Mouse (Mus musculus) liver, embryonic 14.5 days (tissue): Measurements from ENCODE around the gene Mfsd4b5. TPM values are rescaled to one million over a fixed set of nuclear protein-coding genes. Genes with fewer than 3 reads are reported as not detected.
A peak's percentile ranks its signal among the peaks of the same experiment; 100 is the strongest.

Experiments used
- ATAC-seq: fragments of 200-750 bp; cut with Nextera tagmentation; 2 replicates; pipeline ENCODE4 v1.8.0; 2017; ENCODE audit warnings: moderate number of reproducible peaks, mild to moderate bottlenecking, moderate library complexity; ENCODE audit not compliant: insufficient read depth
- DNase-seq, 3 experiments: peaks; one replicate each; pipeline ENCODE4 v3.0.0-alpha.2; 2012 to 2013; ENCODE audit warnings: low read depth in 3 of 3, low spot score in 3 of 3
- H3K27ac ChIP-seq: fragments of 300-500 bp; sonication (generic); 2 replicates; pipeline ENCODE4 v1.5.1; 2014; ENCODE audit warnings: moderate library complexity, mild to moderate bottlenecking, control low read depth, inconsistent platforms
- H3K27me3 ChIP-seq: fragments of 300-500 bp; sonication (generic); 2 replicates; pipeline ENCODE4 v1.6.1; 2014; ENCODE audit warnings: mild to moderate bottlenecking, low read length, moderate library complexity; ENCODE audit not compliant: control insufficient read depth, insufficient read depth
- H3K36me3 ChIP-seq: fragments of 300-500 bp; sonication (generic); replicated peaks from 2 replicates; pipeline ENCODE4 v1.6.1; 2014; ENCODE audit warnings: low read depth; ENCODE audit not compliant: control insufficient read depth, insufficient read depth
- H3K4me1 ChIP-seq, 2 experiments: fragments of 200-500 bp in 1 of 2; fragments of 300-500 bp in 1 of 2; sonication (generic) in 1 of 2; replicated peaks; 2 replicates each; pipeline ENCODE4 v1.6.1; 2012 to 2014; ENCODE audit warnings: antibody characterized with exemption in 1 of 2, inconsistent platforms in 1 of 2, low read length in 1 of 2; ENCODE audit not compliant: control insufficient read depth in 2 of 2, insufficient read depth in 2 of 2
- H3K4me2 ChIP-seq: fragments of 300-500 bp; sonication (generic); 2 replicates; pipeline ENCODE4 v1.6.1; 2014; ENCODE audit warnings: low read depth, mild to moderate bottlenecking, control low read depth, moderate library complexity
- H3K4me3 ChIP-seq, 2 experiments: fragments of 200-500 bp in 1 of 2; fragments of 300-500 bp in 1 of 2; sonication (generic) in 1 of 2; 2 replicates each; pipeline ENCODE4 v1.5.1; 2012 to 2014; ENCODE audit warnings: low read depth in 2 of 2, low read length in 2 of 2, mild to moderate bottlenecking in 2 of 2, control low read depth in 1 of 2, inconsistent platforms in 1 of 2, moderate library complexity in 1 of 2; ENCODE audit not compliant: insufficient read depth in 1 of 2
- H3K9ac ChIP-seq: fragments of 300-500 bp; sonication (generic); replicated peaks from 2 replicates; pipeline ENCODE4 v1.6.1; 2014; ENCODE audit warnings: mild to moderate bottlenecking, control low read depth, moderate library complexity
- H3K9me3 ChIP-seq: fragments of 300-500 bp; sonication (generic); 2 replicates; pipeline ENCODE4 v1.6.1; 2016; ENCODE audit warnings: low read length, mixed read lengths; ENCODE audit not compliant: control insufficient read depth
- CTCF ChIP-seq: IDR thresholded peaks from 2 replicates; pipeline ENCODE4 v1.5.1; 2016; ENCODE audit warnings: antibody characterized with exemption, low read depth, control low read depth
- EP300 ChIP-seq: IDR thresholded peaks from 2 replicates; pipeline ENCODE4 v1.6.1; 2016; ENCODE audit warnings: antibody characterized with exemption, low read depth
- WGBS: fragments of 180-500 bp; shearing (Covaris S2); extraction: QIAGEN DNeasy Blood & Tissue Kit; methylation state at CpG from one replicate; pipeline ENCODE4 v1.1.7; 2014; ENCODE audit not compliant: insufficient replicate concordance; 5-methylcytosine and 5-hydroxymethylcytosine counted together
- polyA plus RNA-seq, 2 experiments: library from polyadenylated mRNA; depleted of rRNA in 1 of 2; stranded (reverse) in 1 of 2; unstranded in 1 of 2; fragments of >200 nt; fragmentation: Nextera tagmentation in 1 of 2; extraction: Ambion mirVana in 1 of 2; gene quantifications; 2 replicates each; pipeline versions ENCODE4 v1.2.1 to v1.2.3; 2012 to 2014

The Mfsd4b5 gene
- polyA plus RNA-seq, 2 experiments: 0.04 to 0.15 TPM

- peak overlapping the region; percentile 59; the same call in 1 of the 2 replicates for H3K4me2 ChIP-seq
- H3K27ac ChIP-seq: no peak overlapping the region
- no peaks in the 10 kb centered on the region for H3K36me3 ChIP-seq
- H3K4me3 ChIP-seq: no peak overlapping the region
- ATAC-seq: peak; percentile 50
- H3K27me3 ChIP-seq: no peaks in the 10 kb centered on the region
- TF ChIP-seq EP300 (no peak), CTCF (no peak)
- DNase-seq: no peak
- 36% methylated on average over 11 of the region's 11 CpGs for WGBS
- H3K9ac ChIP-seq: no peak overlapping the region
- no peaks in the 10 kb centered on the region for H3K9me3 ChIP-seq
- peaks cover 0 to 4% of the 10 kb centered on the region in 2 experiments; a peak in 2 of 4 replicates for H3K4me1 ChIP-seq
Measured at GRCm38 (mm10) chr10:39960441-39960822, 26.0 kb downstream of the Mfsd4b5 start.

DNA sequence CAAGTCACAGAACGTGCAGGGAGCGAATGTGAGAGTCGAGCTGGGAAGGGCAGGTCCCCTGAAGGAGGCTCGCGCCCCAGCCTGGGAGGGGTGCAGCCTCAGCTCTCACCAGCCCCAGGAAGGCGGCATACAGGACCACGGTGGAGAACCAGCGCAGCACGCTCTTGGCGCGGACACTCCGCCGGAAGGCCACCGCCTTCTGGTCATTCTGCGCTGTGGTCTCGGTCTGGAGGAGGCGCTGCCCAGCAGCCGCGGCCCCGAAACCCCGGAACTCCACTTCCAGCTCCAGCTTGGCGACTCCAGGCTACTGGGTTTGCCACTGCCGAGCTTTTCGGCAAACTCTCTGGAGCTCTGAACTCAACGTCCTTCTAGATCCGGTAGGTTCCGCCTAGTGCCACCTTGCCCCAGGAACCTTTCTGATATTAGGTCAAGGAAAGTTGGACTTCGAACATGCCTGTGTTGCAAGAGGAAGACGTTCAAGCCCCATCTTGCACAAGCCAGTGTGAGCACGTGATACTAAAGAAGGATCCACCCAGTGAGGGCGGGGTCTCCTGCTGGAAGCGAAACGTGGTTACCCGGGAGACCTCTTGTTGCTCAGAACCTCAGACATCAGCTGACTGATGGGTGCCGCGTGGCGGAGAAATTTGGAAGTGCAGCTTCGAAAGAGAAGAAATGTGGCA, 26.5 kb downstream of the Mfsd4b5 start, which contains the start of gene Mfsd4b3:
TSS of gene Mfsd4b3 (minus strand) at position 393 of the 680 bp plus-strand sequence.
- Histone ChIP-seq H3K4me2 (peak within 1 kb of the TSS; percentile 59), H3K27me3 (no peaks in the 10 kb centered on the region), H3K36me3 (no peaks in the 10 kb centered on the region), H3K4me1 (peaks cover 0 to 4% of the 10 kb centered on the region in 2 experiments; a peak in 2 of 4 replicates), H3K9me3 (no peaks in the 10 kb centered on the region), H3K9ac (peak within 1 kb of the TSS; percentile 45; the same call in 1 of the 2 replicates), H3K27ac (no peak within 1 kb of the TSS), H3K4me3 (peak within 1 kb of the TSS; percentile 43 to 60)
- peak; percentile 85 for TF ChIP-seq CTCF
- TF ChIP-seq EP300: no peak
- ATAC-seq: peak; percentile 93
- WGBS: 1% methylated on average over 38 of the region's 38 CpGs
- peak; percentile 85 to 86 (median 85) for DNase-seq

GRCm38 (mm10) chr10:39958266-39958665, 28.2 kb downstream of the Mfsd4b5 start:
- H3K36me3 ChIP-seq: no peaks in the 10 kb centered on the region
- TF ChIP-seq EP300 (no peak), CTCF (peak; percentile 23; the same call in 1 of the 2 replicates)
- 55% methylated on average over 4 of the region's 4 CpGs for WGBS
- no peaks in the 10 kb centered on the region for H3K9me3 ChIP-seq
- no peak overlapping the region for H3K27ac ChIP-seq
- H3K4me2 ChIP-seq: no peak overlapping the region
- H3K4me3 ChIP-seq: no peak overlapping the region
- peaks cover 0 to 4% of the 10 kb centered on the region in 2 experiments; a peak in 2 of 4 replicates for H3K4me1 ChIP-seq
- no peak overlapping the region for H3K9ac ChIP-seq
- DNase-seq: no peak
- no peaks in the 10 kb centered on the region for H3K27me3 ChIP-seq
- no peak for ATAC-seq

DNA sequence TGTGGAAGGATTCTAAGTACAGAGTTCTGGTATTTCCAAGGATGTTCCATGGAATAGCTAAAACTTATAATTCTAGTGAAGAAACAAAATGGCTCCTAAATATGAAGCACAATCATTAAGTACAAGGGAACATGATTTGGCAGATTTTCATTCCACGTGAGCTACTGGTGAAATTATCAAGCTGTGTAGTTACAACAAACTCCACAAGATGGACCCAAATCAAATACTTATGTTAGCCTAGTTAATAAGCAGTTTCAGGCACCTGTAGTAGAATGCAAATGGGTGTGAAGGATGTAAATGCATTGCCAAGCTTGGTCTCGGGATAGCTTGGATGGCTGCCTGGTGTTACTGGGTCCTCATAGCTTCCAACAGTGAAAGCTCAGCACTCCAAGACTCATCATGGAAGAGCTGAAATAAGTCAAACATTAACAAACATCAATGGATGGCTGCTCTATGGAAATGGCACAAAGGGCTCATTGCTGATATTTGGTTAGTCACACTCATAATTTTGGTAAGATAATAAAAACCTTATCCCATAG, 30.0 kb downstream of the Mfsd4b5 start:
- Histone ChIP-seq H3K9ac (no peak overlapping the region), H3K4me1 (peaks cover 0 to 4% of the 10 kb centered on the region in 2 experiments; a peak in 2 of 4 replicates), H3K9me3 (no peaks in the 10 kb centered on the region), H3K27me3 (no peaks in the 10 kb centered on the region), H3K36me3 (no peaks in the 10 kb centered on the region), H3K27ac (no peak overlapping the region), H3K4me3 (no peak overlapping the region), H3K4me2 (no peak overlapping the region)
- WGBS: 46% methylated on average over 2 of the region's 2 CpGs
- DNase-seq (no peak), ATAC-seq (no peak)
- no peak for TF ChIP-seq EP300
- peak; percentile 9; the same call in 1 of the 2 replicates for TF ChIP-seq CTCF

- H3K4me1 ChIP-seq: no peaks in the 10 kb centered on the region
- H3K27me3 ChIP-seq: no peaks in the 10 kb centered on the region
- no peak for DNase-seq
- 52% methylated on average over 2 of the region's 2 CpGs for WGBS
- no peak overlapping the region for H3K27ac ChIP-seq
- no peak overlapping the region for H3K9ac ChIP-seq
- TF ChIP-seq EP300: no peak
- TF ChIP-seq CTCF: no peak
- no peaks in the 10 kb centered on the region for H3K36me3 ChIP-seq
- no peak overlapping the region for H3K4me2 ChIP-seq
- no peak for ATAC-seq
- no peak overlapping the region for H3K4me3 ChIP-seq
- no peaks in the 10 kb centered on the region for H3K9me3 ChIP-seq
Measured at GRCm38 (mm10) chr10:39955163-39955562, 31.3 kb downstream of the Mfsd4b5 start.
